Mouse (Mus musculus) R1 (cell line): ENCODE results near the gene Tnfsf18.

Experiments used
- DNase-seq: peaks from one replicate; pipeline ENCODE4 v3.0.0-alpha.2; 2018; ENCODE audit warnings: low read depth, low spot score

The Tnfsf18 gene

GRCm38 (mm10) chr1:161494343-161494742 lies at the start of gene Tnfsf18:
Gene Tnfsf18, plus strand, starts transcription at chr1:161494655.
- DNase-seq: no peak

- DNase-seq: peak; percentile 68
Measured at GRCm38 (mm10) chr1:161444858-161445257, 49.6 kb upstream of the Tnfsf18 start.

- peak; percentile 50 for DNase-seq
Measured at GRCm38 (mm10) chr1:161451683-161452245, 42.7 kb upstream of the Tnfsf18 start.

- no peak for DNase-seq
Measured at GRCm38 (mm10) chr1:161452250-161452649, 42.2 kb upstream of the Tnfsf18 start.

GRCm38 (mm10) chr1:161463388-161464085 lies 30.9 kb upstream of the Tnfsf18 start:
- DNase-seq: no peak

- DNase-seq: no peak
Measured at GRCm38 (mm10) chr1:161477221-161477620, 17.2 kb upstream of the Tnfsf18 start.

- DNase-seq: no peak
Measured at GRCm38 (mm10) chr1:161479854-161480253, 14.6 kb upstream of the Tnfsf18 start.

- no peak for DNase-seq
Measured at GRCm38 (mm10) chr1:161482211-161482610, 12.2 kb upstream of the Tnfsf18 start.

GRCm38 (mm10) chr1:161487069-161487468 lies 7.4 kb upstream of the Tnfsf18 start:
- DNase-seq: no peak

GRCm38 (mm10) chr1:161491766-161492165 lies 2.7 kb upstream of the Tnfsf18 start:
- DNase-seq: no peak

- DNase-seq: no peak
Measured at GRCm38 (mm10) chr1:161496866-161497645, 2.6 kb downstream of the Tnfsf18 start.

GRCm38 (mm10) chr1:161500114-161500810 lies 5.8 kb downstream of the Tnfsf18 start:
- DNase-seq: no peak

- DNase-seq: no peak
Measured at GRCm38 (mm10) chr1:161500811-161501146, 6.3 kb downstream of the Tnfsf18 start.

GRCm38 (mm10) chr1:161506317-161506716 lies 11.9 kb downstream of the Tnfsf18 start:
- no peak for DNase-seq

GRCm38 (mm10) chr1:161507623-161508047 lies 13.2 kb downstream of the Tnfsf18 start:
- DNase-seq: no peak

GRCm38 (mm10) chr1:161517355-161517754 lies 22.9 kb downstream of the Tnfsf18 start:
- DNase-seq: no peak

- DNase-seq: no peak
Measured at GRCm38 (mm10) chr1:161520223-161520622, 25.8 kb downstream of the Tnfsf18 start.

- no peak for DNase-seq
Measured at GRCm38 (mm10) chr1:161528173-161528572, 33.7 kb downstream of the Tnfsf18 start.

- DNase-seq: peak; percentile 20
Measured at GRCm38 (mm10) chr1:161550596-161551095, 56.2 kb downstream of the Tnfsf18 start.

- DNase-seq: no peak
Measured at GRCm38 (mm10) chr1:161552098-161552497, 57.6 kb downstream of the Tnfsf18 start.
